Mouse (Mus musculus) large intestine, adult 2 months (tissue): ENCODE measurements around the gene D16Ertd472e. TPM values are rescaled to one million over a fixed set of nuclear protein-coding genes. Genes with fewer than 3 reads are reported as not detected.
"Not testable (repeated sequence)": the region's sequence is repeated elsewhere in the genome, so short reads cannot be mapped to it uniquely, and the experiment has no call there.

Source experiments
- DNase-seq: peaks from one replicate; pipeline ENCODE4 v3.0.0-alpha.2; 2012; ENCODE audit warnings: low read depth, low spot score
- WGBS: fragments of 180-500 bp; shearing (Covaris S2); methylation state at CpG from one replicate; pipeline ENCODE4 v1.1.7; 2018; 5-methylcytosine and 5-hydroxymethylcytosine counted together
- polyA plus RNA-seq: library from polyadenylated mRNA; depleted of rRNA; stranded (reverse); fragments of >200 nt; gene quantifications from 2 replicates; pipeline ENCODE4 v1.2.3, GENCODE M21; 2012; rRNA removed

Gene D16Ertd472e
- polyA plus RNA-seq, 1 experiment = 1.7 TPM

DNA sequence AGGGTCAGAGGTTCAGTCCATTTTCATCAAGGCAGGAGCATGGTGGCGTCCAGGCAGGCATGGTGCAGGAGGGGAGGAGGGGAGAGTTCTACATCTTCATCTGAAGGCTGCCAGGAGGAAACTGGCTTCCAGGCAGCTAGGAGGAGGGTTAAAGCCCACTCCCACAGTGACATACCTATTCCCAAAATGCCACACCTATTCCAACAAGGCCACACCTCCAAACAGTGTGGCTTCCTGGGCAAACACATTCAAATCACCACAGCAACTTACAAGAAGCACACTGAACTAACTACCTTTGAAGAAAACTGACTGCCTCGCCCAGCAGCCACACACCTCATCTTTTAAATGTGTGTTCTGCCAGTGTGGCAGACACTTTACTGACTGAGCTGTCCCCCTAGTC is 59.3 kb downstream of the D16Ertd472e start:
- no peak for DNase-seq
- 55% methylated on average over 2 of the region's 2 CpGs for WGBS

DNA sequence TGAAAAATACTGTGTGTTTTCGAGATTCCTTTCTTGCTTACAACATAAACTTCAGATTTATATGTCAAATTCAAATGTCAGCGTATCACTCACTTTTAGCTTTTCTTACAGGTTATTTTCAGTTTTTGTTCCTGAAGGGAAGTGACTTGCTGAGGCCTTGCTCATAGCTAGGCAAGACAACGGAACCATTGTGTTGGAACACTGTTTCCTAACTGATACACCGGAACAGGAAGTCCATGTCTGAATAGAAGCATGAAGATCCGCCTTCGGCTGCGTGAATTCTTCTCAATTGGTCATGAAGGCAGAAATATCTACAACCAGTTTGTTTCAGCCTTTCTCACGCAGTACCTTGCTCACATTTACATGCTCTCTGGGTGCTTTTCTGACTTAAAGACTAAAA is 65.0 kb downstream of the D16Ertd472e start:
- WGBS = 81% methylated on average over 8 of the region's 8 CpGs
- no peak for DNase-seq

DNA sequence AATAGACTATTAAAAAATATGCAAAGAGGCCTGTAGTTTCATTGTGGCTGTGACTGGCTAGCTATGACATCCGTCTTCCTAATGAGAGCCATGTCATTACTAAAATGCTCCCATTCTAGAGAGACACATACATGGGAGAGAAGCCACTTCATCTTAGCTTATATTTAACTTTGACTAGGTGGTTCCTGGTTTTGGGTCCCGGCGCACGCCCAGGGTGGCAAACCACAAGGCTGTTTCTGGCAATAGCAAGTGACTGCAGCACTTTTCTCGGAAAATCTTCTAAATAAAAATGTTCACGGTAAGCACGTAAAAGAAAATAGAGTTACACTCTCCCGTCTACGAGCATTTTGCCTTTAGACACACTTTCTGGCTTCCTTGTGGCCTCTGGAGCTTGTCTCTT is 74.0 kb downstream of the D16Ertd472e start:
- no peak for DNase-seq
- WGBS = 87% methylated on average over 9 of the region's 9 CpGs

DNA sequence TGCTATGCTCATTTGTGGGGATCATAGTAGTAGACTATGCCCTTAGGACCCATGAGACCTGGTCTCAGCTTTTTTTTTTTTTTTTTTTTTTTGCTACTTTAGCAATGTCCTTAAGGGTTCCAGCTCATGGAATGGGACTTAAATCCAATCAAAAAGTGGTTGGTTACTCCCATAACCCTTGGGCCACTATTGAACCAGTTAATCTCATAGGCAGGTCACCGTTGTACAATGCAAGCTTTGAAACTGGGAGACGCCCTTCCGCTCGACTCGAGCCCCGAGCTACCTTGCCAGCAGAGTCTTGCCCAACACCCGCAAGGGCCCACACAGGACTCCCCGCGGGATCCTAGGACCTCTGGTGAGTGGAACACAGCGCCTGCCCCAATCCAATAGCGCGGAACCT is 83.8 kb downstream of the D16Ertd472e start:
- DNase-seq = not testable (repeated sequence)
- WGBS = 98% methylated on average over 12 of the region's 12 CpGs

DNA sequence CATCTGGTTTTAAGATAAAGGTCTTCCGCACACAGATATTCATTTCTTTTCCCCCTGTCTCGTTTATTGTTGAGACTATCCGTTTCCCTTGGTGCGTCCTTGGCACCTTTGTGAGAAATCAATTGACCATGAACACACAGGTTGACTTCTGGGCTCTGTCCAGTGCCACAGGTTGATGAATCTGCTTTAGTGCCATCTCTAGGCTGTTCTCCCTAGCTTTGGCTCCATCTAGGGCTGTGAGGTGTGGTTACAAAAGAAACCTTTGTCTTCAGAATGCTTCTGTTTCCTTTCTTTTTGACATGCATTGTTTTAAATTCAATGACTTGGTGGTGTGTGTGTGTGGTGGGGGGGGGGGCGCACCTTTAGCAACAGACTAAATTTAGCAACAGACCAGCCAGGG is 85.7 kb downstream of the D16Ertd472e start:
- DNase-seq = no peak
- 55% methylated on average over 5 of the region's 5 CpGs for WGBS

Other genes with a start within 250 kb of the D16Ertd472e start
- 1.5 and 2.3 TPM in 2 replicates for gene Btg3, start 199.5 kb downstream of the D16Ertd472e start, polyA plus RNA-seq